In the genomic region with DNA sequence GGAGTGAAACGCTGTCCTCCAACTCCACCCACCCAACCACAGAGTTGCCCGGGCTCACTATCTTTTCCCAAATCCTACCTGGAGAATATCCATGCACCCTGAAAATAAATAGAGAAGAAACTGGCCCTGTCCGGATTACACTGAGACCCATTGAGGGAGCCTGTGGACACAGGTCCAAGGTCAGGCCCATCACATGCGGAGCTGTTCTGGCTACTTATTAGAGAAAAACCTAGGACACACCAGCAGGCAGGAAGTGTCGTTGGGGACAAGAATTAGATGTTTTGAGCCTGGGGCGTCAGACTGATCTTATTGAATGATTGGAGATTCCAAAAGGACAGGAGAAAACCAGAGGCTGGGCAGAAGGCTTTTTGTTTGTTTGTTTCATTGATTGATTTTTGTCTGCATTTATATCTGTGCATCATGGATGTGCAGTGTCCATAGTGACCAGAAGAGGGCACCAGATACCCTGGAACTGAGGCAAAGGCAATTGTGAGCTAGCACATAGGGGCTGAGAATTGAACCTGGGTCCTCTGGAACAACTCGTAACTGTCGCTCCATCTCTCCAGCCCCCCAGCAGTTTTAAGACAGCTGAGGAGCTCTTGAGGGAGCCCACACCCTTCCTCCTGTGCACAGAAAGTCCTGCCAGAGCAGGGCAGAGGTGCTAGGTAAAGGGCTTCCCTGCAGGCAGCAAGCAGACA, we compare ENCODE assay signal across 7 mouse cellular contexts. TPM values are rescaled to one million over a fixed set of nuclear protein-coding genes. Genes with fewer than 3 reads are reported as not detected.
DNase-seq lines count a peak whose midpoint lies in the region.

No protein-coding gene starts in this region.

- DNase-seq in left cerebral cortex, postnatal 25 days (ENCODE audit: low spot score in 2 of 2): peak; percentile 41 to 52
- no peak for DNase-seq in left cerebral cortex, adult 8-10 months (ENCODE audit: low spot score in 2 of 2)
- DNase-seq in MN1 (ENCODE audit: low spot score): peak; percentile 82
- peak; percentile 22 for DNase-seq in c-Kit-positive CD71-positive TER-119-negative erythroid progenitor cells, embryonic 14.5 days (ENCODE audit: low read depth)
- DNase-seq in kidney, adult 8-10 months: peak; percentile 57 to 81
- DNase-seq in lung, postnatal 36 days: peak; percentile 83
- peak; percentile 28 for DNase-seq in thymus, postnatal 0 days (ENCODE audit: low spot score)

- intact Hi-C loops in left cerebral cortex, postnatal 25 days (cut with DNase I): loop anchor here (5.0 kb wide), 1 partner anchor 264 kb away; a partner anchor contains a TSS

RNA-seq across cellular contexts. Expression of a gene that starts 30.5 kb away (rescaled TPM):
- 10 to 100 TPM; 31.3 to 34.4 TPM for total RNA-seq in left cerebral cortex, postnatal 25 days (2021)
- total RNA-seq in left cerebral cortex, adult 8-10 months (2022): 10 to 100 TPM; 30.9 to 37.9 (median 35.1) TPM
- polyA plus RNA-seq in thymus, postnatal 0 days (2015; fragmentation: Nextera tagmentation; extraction: Ambion mirVana): 0.73 and 1.3 TPM in 2 replicates

Comparison
In these comparisons a context has a peak if more than half of its experiments do, and no peak if none do; other contexts are left out.
1. DNase-seq: peak in left cerebral cortex, postnatal 25 days (2 of 2), MN1 (single experiment), c-Kit-positive CD71-positive TER-119-negative erythroid progenitor cells, embryonic 14.5 days (single experiment), kidney, adult 8-10 months (2 of 2), lung, postnatal 36 days (single experiment) and thymus, postnatal 0 days (single experiment); none in left cerebral cortex, adult 8-10 months (0 of 2).